Mouse (Mus musculus) myocyte (in vitro differentiated cells): Measurements from ENCODE around the gene Agpat3.

Experiments
- CEBPB ChIP-seq: IDR thresholded peaks from 2 replicates; pipeline ENCODE4 v1.6.1; 2011; ENCODE audit warnings: mild to moderate bottlenecking, moderate library complexity; ENCODE audit not compliant: poor library complexity, insufficient read depth, severe bottlenecking
- E2F4 ChIP-seq: IDR thresholded peaks from one replicate; pipeline ENCODE4 v1.6.1; 2011; ENCODE audit warnings: mild to moderate bottlenecking, control low read depth, moderate library complexity; ENCODE audit not compliant: insufficient read depth
- MAX ChIP-seq: IDR thresholded peaks from one replicate; pipeline ENCODE4 v1.6.1; 2011; ENCODE audit warnings: low read depth, mild to moderate bottlenecking, control low read depth
- MYOD1 ChIP-seq, 3 experiments: IDR thresholded peaks; one replicate each; pipeline ENCODE4 v1.6.1; 2011; ENCODE audit warnings: control low read depth in 2 of 3, low read depth in 2 of 3, mild to moderate bottlenecking in 2 of 3, moderate library complexity in 1 of 3; ENCODE audit not compliant: insufficient read length in 2 of 3, control insufficient read depth in 1 of 3
- POLR2A ChIP-seq: IDR thresholded peaks from one replicate; pipeline ENCODE4 v1.6.1; 2011; ENCODE audit warnings: low read depth, mild to moderate bottlenecking, control low read depth, moderate library complexity; ENCODE audit not compliant: insufficient read length
- POLR2AphosphoS2 ChIP-seq: IDR thresholded peaks from one replicate; pipeline ENCODE4 v1.6.1; 2011; ENCODE audit warnings: low read depth, control low read depth; ENCODE audit not compliant: insufficient read length
- REST ChIP-seq: IDR thresholded peaks from one replicate; pipeline ENCODE4 v1.6.1; 2011; ENCODE audit warnings: mild to moderate bottlenecking, control low read depth, moderate library complexity; ENCODE audit not compliant: insufficient read depth, insufficient read length
- SRF ChIP-seq: IDR thresholded peaks from one replicate; pipeline ENCODE4 v1.6.1; 2011; ENCODE audit warnings: low read depth; ENCODE audit not compliant: control insufficient read depth, insufficient read length
- TCF12 ChIP-seq: IDR thresholded peaks from one replicate; pipeline ENCODE4 v1.6.1; 2011; ENCODE audit warnings: mild to moderate bottlenecking, control low read depth; ENCODE audit not compliant: poor library complexity, insufficient read depth, severe bottlenecking
- USF1 ChIP-seq: IDR thresholded peaks from one replicate; pipeline ENCODE4 v1.6.1; 2011; ENCODE audit warnings: low read depth, mild to moderate bottlenecking, control low read depth, moderate library complexity

DNA sequence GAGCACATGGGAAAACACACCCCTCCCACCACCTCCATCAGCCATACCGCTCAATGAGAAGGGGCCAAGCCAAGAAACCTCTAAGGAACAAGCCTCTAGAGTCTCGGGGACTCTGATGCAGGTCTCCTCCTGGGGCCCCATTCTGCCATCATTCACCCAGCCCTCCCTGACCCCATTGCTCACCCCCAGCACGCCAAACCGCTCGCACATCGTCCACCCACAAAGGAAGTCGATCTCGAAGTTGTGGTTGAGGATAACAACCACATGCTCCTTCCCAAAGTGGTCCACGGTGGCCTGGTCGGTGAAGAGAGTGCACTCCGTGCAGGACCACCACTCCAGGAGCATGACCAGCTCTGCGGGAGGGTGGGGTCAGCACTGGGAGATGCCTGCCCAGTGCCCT, 67.5 kb downstream of the Agpat3 start:
- no peak for TF ChIP-seq POLR2A
- no peak for TF ChIP-seq REST
- TF ChIP-seq POLR2AphosphoS2 = no peak
- TF ChIP-seq CEBPB = no peak
- TF ChIP-seq USF1 = no peak
- TF ChIP-seq MAX = no peak
- TF ChIP-seq MYOD1 (IDR thresholded peaks at IDR 0.05; ENCODE audit: control insufficient read depth in 1 of 3, insufficient read length in 2 of 3, low read depth in 2 of 3) = no peak
- no peak for TF ChIP-seq E2F4
- no peak for TF ChIP-seq SRF
- TF ChIP-seq TCF12 = no peak
